Mouse (Mus musculus): ENCODE results near the gene Mogat2.

- TF ChIP-seq CTCF (conservative IDR thresholded peaks at IDR 0.05; ENCODE audit: low read length) (no peak), NANOG (IDR thresholded peaks at IDR 0.05; ENCODE audit: borderline replicate concordance, low read length) (no peak)
Measured at GRCm38 (mm10) chr7:99234916-99235315, 3.5 kb downstream of the Mogat2 start.
